Mouse (Mus musculus) spleen, postnatal 14 days (tissue): ENCODE measurements around the gene Lgmn.

Experiments
- DNase-seq, 2 experiments: peaks; one replicate each; pipeline ENCODE4 v3.0.0; 2021 to 2022; ENCODE audit warnings: low spot score in 2 of 2

The Lgmn gene

DNA sequence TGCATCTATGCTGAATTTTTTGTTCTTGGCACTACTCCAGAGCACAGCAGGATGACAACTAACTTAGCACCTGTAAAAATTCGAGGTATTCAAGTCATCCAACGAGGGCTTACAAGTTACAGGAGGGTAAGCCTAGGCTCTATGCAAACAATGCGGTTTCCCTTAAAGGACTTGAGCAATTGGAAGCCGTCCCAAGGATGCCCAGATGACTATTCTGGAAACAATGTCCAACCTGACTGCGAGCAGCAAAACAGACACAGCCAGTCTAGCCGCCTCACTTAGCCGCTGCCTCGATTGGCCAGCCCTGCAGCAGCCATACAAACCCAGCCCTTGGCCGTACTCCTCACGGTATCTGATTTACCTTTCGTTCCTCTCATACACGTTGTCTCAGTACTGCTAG is 7.4 kb downstream of the Lgmn start:
- DNase-seq: no peak

DNA sequence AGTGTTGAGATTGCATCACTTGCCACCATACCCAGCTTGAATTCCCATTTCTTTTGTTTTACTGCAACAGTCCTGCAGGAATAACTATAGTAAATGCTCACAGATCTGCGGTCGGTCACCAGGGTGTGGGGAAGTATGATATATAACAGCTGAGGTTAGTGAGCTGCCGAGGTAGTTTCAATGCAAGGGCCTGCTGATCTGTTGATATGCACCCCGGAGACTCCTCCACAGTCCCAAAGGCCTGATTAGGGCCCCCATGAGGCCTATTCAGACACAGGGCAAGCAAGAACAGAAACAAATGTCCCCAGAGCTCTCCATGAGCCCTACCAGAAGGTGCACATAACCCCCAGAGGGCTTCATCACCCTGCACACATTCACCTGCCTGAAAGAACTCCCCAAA is 9.4 kb downstream of the Lgmn start:
- no peak for DNase-seq

DNA sequence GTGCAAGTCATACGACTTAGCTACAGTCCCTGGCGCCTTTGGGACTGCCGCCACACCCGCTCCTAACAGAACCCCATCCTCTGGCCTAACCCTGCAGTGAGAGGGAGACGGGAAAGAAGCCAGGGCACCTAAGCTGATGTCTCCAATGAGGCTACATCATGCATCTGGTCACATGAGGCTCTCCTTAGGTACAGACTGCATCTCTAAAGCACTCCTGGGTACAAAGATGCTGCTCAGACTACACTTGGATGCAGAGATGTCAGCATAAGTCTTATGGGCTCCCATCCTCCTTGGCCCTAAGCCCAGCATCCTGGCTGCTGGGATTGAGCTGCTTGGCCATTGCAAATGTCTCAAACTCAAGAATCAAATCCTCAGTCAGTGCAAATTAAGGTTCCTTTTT is 10.0 kb downstream of the Lgmn start:
- DNase-seq: no peak

DNA sequence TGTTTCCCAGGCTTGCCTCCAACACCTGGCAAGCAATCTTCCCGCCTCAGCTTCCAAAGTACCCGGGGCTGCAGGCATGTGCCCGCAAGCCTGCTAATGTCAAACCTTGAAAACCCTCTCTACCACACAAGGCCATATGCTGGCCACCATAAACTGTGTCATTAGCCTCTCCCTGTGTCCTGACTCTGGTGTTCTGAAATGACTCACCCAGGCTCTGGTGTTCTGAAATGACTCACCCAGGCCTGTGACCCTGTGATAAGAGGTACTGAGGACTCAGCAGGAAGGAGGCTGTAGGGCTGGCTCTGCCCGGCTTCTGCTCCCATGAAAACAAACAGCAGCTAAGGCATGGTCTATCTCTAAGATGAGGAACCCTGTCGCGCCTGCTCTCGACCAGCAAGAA is 13.3 kb downstream of the Lgmn start:
- DNase-seq: no peak

DNA sequence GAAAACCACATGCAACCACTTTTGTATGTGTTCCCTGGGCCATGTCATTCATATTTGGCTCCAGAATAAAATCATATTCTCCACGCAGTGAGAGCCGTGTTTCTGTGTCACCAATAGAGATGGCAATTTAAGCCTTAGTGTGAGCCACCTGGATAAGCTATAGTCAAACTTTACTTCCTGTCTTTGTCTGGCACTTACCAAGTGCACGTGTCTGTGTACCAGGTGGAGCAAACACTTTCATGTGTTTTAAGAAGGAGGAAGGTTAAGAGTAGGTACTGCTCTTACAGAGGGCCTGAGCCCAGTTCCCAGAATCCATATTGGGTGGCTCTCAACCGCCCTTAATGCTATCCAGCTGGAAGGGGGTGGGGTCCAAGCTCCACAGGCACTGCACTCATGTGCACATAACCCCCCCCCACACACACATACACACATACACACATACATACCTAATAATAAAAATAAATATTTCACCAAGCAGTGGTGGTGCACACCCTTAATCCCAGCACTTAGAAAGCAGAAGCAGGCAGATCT is 14.5 kb downstream of the Lgmn start:
- DNase-seq: no peak

DNA sequence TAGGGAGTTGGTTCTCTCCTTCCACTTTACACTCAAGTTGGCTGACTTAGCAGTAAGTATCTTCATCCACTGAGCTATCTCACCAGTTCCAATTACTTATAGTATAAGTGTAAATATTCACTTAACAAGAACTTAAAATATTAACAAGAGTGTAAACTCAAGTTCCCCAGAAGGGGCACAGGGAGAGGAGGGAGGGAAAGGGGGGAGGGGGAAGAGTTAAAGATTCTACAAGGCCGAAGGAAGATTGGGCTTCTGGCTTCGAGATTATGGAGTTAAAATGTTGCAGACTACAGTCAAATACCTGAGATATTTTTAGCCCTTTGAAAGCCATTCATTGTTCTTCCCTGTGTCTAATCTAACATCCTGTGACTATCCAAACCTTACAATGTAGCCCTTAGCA is 15.2 kb downstream of the Lgmn start:
- DNase-seq: no peak

DNA sequence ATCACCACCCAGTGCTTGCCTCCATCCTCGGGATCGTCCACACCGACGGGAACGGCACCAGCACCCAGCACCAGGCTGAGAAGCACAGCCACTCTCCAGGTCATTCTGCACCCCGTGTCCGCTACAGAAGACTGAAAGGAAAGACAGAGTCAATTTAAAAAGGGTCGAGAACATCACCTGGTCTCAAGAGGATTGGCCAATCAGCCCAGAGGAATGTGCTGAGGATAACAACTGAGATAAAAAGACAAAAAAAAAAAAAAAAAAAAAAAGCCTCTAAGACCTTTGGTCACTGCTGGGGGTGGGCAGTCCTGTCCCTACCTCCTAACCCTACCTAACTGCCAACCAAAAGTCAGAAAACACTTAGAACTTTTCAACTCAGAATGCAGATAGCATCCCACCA is 16.0 kb downstream of the Lgmn start:
- DNase-seq: no peak

DNA sequence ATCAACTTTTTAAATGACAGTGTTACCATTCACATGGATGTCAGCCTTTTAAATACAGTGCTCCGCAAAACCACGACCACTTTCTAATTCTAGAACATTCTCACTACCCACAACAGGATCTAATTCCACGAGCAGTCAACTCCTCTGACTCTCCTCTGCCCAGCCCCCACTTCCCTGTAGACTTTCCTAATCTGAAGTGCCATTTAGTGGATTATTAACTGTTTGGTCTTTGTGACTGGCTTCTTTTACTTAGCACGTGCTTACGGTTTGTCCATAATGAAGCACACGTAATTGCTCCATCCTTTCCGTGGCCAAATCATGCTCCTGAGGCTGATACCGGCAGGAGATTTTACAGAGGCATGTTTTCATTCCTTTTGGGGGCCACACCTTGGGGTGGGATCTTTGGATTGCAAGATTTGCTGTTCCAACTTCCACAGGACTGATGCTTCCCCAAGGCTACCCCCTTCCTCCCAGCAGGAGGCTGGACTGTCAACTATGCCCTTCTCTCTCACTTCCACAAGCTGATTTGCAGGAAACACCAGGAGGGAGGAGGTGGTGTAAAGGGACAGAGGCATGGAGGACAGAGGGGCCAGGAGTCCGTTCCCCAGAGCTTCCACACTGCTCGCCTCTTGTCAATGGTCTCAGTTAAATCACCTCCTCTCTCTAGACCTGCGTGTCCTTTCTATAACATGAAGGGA is 16.8 kb downstream of the Lgmn start:
- no peak for DNase-seq

DNA sequence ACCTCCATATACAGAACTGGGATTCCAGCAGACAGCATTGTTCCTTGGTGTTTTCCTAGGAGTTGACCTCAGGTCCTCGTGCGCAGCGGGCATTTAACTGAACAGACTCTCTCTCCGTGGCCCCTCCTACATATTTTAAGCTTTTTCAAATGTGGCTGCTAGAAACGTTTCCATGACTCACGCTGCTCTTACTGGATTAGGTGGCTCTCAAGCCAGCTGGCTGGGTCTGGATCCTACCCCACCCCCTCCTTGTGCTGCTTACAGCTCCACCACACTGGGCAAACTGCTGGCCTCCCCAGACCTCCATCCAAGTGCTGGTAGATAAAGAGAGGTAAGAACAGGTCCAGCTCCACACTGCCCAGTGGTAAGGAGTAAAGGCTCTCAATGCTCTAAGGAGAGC is 17.5 kb downstream of the Lgmn start:
- DNase-seq: no peak

DNA sequence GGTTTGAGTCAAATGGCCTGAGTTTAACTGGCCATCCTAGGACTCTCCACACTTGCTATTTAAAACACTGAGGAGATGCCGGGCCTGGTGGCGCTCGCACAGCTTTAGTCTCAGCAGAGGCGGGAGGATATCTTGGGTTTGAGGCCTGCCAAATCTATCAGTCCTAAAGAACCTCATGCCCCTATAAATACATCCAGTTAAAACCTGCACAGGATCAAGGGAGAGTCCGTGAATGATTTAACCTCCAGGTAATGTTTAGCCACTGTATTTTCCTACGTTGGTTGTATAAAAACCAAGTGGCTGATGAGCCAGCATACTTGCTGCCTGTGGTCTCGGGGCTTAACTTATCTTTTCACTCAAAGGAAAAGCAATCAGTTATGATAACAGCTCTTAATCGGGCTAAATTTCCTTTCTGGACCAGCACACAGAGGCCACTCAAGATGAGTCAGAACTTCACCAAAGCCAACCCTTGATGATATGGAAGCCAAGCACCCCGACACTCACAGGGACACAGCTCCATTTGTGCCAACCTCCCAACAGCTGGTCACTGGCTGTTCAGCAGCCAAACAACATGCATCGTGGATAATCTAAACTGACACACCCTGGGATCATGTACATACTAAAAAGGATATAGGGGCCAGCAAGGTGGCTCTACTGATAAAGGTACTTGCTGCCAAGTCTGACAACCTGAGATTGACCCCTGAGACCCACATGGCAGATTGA is 19.3 kb downstream of the Lgmn start:
- no peak for DNase-seq

DNA sequence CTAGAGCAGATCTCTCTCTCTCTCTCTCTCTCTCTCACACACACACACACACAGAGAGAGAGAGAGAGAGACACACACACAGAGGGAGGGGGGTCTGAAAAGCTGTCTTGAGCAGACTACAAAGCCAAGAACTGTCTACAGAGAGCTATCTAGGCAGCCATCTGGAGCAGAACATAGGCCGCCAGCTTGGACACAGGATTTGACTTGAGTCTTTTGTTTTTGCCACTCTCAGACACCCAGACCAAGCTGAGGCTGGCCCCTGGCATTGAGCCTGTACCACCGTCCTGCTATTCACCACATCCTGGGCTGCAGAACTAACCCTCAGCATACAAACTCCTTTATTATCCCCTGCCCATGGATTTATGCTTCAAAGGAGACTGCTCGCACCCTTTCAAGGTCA is 20.1 kb downstream of the Lgmn start:
- DNase-seq: no peak

DNA sequence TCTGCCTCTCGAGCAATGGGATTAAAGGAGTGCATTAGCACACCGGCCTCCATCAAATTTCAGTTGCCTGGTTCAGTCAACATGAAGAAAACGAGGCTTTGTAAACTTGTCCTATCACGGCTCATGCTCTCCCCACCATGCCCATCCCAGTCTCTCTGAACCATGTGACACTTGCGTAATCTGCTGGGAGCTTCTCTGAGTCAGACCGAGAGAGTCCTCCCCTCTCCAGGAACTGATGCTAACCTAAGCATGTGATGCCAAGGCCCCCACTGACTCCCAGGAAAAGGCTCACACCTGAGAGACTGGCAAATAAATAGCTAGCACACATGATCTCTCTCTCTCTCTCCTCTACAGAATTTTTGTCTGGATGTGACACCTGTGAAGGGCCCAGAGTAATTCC is 21.9 kb downstream of the Lgmn start:
- DNase-seq: no peak

DNA sequence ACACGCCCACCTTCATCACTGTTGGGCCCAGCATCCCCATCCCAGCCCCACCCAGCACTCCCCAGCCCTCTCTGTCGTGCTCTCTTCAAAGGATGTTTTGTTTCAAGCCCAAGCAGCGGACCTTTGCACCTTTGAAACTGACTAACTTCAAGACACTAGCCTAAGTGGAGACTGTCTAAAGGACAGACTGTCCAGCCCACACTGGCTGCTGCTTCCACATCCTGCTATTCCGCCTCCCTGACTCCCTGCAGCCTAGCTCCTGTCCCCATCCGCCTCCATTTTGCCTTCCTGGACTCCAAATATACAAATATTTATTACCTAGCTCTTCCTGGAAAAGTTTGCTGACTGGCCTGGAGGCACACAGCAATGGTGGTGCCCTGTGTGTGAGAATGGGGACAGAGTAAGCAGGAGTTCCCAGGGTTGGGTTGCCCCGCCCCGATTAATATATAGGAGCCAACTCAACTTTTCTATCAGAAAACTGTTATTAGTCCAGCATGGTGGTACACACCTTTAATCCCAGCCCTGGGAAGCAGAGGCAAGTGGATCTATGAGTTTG is 22.6 kb downstream of the Lgmn start:
- DNase-seq: no peak

DNA sequence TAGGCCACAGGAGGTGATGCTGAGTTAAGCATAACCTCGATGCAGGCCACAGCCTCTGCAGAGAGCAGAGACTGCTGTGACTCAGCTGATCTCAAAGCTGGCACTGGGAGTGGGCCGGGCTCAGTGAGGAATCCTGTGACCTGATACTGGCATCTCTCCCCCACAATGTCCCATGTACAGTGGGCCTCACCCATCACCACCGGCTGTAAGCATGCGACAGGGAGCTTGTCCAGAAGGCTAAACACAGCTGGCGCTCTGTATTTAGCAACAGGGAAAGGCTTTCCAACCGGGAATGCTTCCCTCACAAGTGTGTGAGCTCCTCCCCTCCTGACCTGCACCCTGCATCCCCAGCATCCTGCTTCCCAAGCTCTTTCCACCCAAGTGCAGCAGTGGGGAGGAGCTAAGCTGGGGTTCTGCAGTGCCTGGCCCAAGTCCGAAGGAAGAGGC is 23.2 kb downstream of the Lgmn start:
- no peak for DNase-seq

DNA sequence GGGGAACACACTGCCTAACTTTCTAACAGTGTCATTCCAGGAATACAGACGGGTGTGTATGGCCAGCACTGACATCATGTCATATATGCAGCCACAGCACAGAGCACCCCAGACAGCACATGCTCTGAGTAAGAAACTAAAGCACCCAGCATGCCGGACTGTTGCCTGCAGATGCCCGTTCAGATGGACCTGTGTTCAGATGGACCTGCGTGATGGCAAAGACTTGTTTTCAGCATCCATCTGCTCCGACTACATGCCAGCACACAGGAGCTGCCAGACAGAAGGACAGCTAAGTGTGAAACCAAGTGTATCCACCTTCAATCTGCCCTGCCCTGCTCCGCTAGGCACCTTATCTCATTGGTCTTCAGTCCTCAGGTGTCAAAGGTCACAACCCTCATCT is 24.9 kb downstream of the Lgmn start:
- DNase-seq: no peak

DNA sequence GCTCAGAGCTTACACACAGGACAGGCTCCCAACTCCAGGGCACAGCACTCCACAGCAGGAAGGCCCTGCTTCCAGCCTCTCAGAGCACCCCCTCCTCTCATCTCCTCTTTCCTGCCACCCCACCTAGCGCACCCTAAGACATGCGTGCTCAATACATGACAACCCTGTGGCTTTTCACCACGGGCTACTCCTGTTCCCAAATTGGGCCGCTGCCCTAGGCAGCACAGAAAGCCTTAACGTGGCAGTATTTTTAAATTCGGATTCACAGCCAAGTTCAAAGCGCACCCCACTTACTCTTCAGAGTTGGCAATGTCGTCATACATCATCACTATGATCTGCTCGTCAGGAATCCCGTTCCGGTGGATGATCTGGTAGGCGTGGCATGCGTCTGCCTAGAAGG is 26.4 kb downstream of the Lgmn start:
- no peak for DNase-seq

DNA sequence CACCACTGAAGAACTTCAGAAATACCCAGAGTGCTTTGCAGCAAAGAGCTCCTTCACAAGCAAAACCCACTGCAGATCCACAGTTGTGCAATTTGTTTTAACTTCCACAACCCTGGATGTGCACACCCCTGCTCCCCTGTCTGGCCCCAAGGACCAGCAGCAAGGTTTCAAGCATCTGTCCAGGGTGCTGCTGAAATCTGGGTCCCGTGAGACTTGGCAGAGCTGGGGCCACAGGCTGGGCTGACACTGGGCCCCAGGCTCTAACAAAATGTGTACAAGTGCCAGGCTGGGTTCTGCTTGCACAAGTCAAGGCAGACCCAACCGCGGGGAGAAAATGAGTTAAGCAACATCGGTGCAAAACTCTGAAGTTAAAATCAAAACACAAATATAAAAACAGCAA is 41.0 kb downstream of the Lgmn start:
- DNase-seq: no peak

DNA sequence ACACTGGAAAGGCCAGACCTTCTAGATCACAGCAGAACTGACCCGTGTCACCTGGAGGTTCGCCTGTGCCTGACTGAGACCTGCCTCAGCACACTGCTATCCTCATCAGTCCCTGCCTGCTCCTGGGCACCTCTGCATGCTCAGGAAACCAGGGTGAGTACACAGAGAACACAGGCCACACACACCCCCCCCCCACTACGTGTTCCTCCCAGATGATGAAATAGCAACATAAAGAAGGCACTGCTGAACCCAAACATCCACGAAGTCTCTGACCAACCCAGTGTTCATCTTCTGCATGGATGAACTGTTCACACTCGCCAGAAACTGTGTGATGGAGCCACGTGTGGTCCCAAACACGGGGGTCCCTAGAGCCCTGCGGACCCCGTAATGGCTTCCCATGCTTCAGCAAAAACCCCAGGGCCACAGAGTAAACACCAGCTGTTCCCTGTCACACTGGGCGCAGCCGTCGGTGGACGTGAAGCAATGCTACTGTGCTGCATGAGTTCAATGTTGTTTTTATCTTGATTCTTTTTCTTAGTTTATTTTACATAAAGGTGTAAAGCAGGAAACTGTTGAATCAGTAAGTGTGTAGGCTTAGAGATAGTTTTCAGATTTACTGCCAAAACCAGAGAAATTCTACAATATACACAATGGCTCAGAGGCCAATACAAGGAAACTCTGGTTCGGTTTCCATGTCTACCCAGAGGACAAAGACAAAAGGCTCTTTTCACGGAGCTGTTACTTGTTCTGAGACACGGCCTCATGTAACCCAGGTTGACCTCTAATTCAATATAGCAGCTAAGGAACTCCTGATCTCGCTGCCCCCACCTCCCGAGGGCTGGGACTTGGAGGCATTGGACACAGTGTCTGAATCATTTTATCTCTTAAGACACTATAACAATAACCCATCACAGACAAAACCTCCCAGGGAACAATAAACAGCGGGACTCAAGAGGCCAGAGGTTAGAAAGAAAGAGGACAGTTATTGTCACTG is 43.3 kb downstream of the Lgmn start:
- DNase-seq: no peak

DNA sequence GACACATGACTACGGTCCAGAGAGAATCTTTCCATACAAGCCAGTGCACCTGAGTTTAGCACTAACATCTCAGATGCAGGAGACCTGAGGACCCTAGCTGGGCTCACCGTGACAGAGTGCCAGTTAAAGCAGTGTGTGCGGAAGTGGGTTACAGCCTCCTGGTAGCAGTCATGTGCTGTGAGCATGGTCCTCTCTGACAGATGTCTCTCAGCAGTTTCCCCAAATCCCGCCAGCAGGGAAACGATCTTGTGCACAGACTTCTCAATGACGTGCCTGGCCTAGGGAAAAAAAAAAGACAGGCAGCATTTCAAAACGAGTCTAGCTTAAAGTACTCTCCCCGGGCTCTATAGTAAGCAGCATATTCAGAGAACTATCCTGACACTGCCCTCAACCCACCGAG is 44.1 kb downstream of the Lgmn start:
- no peak for DNase-seq

DNA sequence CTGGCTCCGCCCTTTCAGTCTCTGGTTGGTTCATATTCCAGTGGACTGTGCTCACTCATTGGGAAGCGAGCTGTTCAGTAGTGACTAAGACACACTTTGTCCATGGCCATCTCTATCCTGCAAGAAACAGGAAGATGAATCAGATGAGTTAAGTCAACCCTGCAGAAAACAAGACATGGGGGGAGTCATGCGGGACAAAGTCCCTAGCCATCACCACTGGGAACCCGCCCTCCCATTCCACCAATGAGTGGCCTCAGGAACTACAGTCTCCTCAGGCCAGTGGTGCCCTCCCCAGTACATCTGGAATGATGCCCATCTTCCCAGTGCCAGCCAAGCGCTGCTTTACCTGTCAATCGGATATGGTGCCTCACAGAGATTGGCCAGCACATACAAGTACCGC is 45.1 kb downstream of the Lgmn start:
- DNase-seq: no peak

DNA sequence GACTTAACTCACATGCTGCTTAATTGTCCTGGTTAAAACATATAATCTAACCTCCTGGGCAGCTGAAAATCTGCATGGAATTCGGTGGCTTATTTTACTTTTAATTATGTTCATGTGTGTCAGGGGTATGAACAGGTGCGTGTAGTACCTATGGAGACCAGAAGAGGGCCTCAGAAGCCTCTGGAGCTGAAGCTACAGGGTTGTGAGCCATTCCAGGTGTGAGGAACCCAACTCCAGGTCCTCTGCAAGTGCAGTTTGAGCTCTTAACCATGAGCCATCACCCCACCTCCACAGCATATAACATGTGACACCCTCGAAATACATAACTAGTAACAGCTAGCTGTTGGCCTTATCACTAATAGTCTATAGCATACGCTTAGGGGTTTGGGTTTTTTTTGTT is 47.6 kb downstream of the Lgmn start:
- peak in 1 of 2 experiments; percentile 35 for DNase-seq

DNA sequence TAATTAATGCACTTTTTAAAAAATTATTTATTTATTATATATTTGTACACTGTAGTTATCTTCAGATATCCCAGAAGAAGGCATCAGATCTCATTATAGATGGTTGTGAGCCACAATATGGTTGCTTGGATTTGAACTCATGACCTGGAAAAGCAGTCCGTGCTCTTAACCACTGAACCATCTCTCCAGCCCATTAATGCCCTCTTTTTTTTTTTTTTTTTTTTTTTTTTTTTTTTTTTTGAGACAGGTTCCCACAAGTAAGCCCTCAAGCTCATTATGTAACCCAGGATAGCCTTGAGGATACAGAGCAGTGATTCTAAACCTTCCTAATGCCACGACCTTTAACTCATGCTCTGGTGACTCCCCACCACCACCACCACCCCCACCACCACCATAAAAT is 48.5 kb downstream of the Lgmn start:
- DNase-seq: no peak
